Comparison of ENCODE assay signal across 17 mouse cellular contexts in genomic region chr12:88255917-88256316, GRCm38 (mm10). TPM values are rescaled to one million over a fixed set of nuclear protein-coding genes. Genes with fewer than 3 reads are reported as not detected.
"Had no signal": no experiment of that assay in that cellular context is flagged by ENCODE, and none has a peak within 500 bp of the region (broad histone marks: within the 10 kb centered on the region; RNA-seq: fewer than 3 reads in every experiment).

No protein-coding gene starts in this region.

RNA-seq across cellular contexts. Expression of gene Gm8332, which starts 6.0 kb away (rescaled TPM):
- total RNA-seq: megakaryocyte progenitor cell, adult 5-6 weeks; midbrain, postnatal 0 days; monocyte, adult 5-6 weeks had no signal
- polyA plus RNA-seq: lung, adult 2 months; lung, embryonic 15.5 days; lung, postnatal 0 days; macrophage; midbrain, embryonic 11.5 days; midbrain, embryonic 13.5 days; midbrain, embryonic 15.5 days; midbrain, postnatal 0 days; neural tube, embryonic 11.5 days; neural tube, embryonic 13.5 days; neural tube, embryonic 15.5 days; small intestine, adult 2 months; stomach, embryonic 14.5 days; stomach, embryonic 16.5 days; thymus, postnatal 0 days had no signal

RNA-seq across cellular contexts. Expression of gene Gm5662, which starts 18.4 kb away (rescaled TPM):
- total RNA-seq: megakaryocyte progenitor cell, adult 5-6 weeks; midbrain, postnatal 0 days; monocyte, adult 5-6 weeks had no signal
- polyA plus RNA-seq: lung, adult 2 months; lung, embryonic 15.5 days; lung, postnatal 0 days; macrophage; midbrain, embryonic 11.5 days; midbrain, embryonic 13.5 days; midbrain, embryonic 15.5 days; midbrain, postnatal 0 days; neural tube, embryonic 11.5 days; neural tube, embryonic 13.5 days; neural tube, embryonic 15.5 days; small intestine, adult 2 months; stomach, embryonic 14.5 days; stomach, embryonic 16.5 days; thymus, postnatal 0 days had no signal
